Mouse (Mus musculus) cerebellum, adult 11 months (tissue): Measurements from ENCODE around the gene Aire.
A peak's percentile ranks its signal among the peaks of the same experiment; 100 is the strongest.

Experiments used
- DNase-seq: peaks from one replicate; pipeline ENCODE4 v3.0.0; 2022

Gene Aire

GRCm38 (mm10) chr10:78005791-78006438, 37.5 kb downstream of the Aire start:
- DNase-seq, result no peak

GRCm38 (mm10) chr10:78004479-78005100, 38.8 kb downstream of the Aire start:
- no peak for DNase-seq

- no peak for DNase-seq
These were observed 41.1 kb downstream of the Aire start for GRCm38 (mm10) chr10:78002316-78002715.

GRCm38 (mm10) chr10:78001796-78002195, 41.6 kb downstream of the Aire start:
- no peak for DNase-seq

GRCm38 (mm10) chr10:78000200-78000599, 43.2 kb downstream of the Aire start:
- DNase-seq, result no peak

GRCm38 (mm10) chr10:77995639-77996038, 47.8 kb downstream of the Aire start:
- no peak for DNase-seq

GRCm38 (mm10) chr10:77985775-77986174, 57.6 kb downstream of the Aire start:
- DNase-seq, result no peak

GRCm38 (mm10) chr10:77984660-77985059, 58.8 kb downstream of the Aire start:
- peak; percentile 68 for DNase-seq
